Mouse (Mus musculus): ENCODE measurements around the gene B3galt1. TPM values are rescaled to one million over a fixed set of nuclear protein-coding genes. Genes with fewer than 3 reads are reported as not detected.

B3galt1 gene
- polyA plus RNA-seq, 1 experiment from 2014 or later: 15.3 TPM

GRCm38 (mm10) chr2:68084483-68084882 is 518.8 kb downstream of the B3galt1 start:
- H3K4me3 ChIP-seq (ENCODE audit: low read depth, low read length): no peak overlapping the region
- H3K9ac ChIP-seq (ENCODE audit: low read length): no peak overlapping the region
- no peaks in the 10 kb centered on the region for H3K4me1 ChIP-seq (ENCODE audit: control insufficient read depth, insufficient read depth, low read length)
- H3K36me3 ChIP-seq (ENCODE audit: control insufficient read depth, insufficient read depth, low read length): no peaks in the 10 kb centered on the region
- no peak overlapping the region for H3K4me2 ChIP-seq
- WGBS: 61% methylated on average over 1 of the region's 1 CpGs
- no peak for ATAC-seq (ENCODE audit: low FRiP score)
- H3K27me3 ChIP-seq (ENCODE audit: control insufficient read depth, insufficient read depth, low read length): no peaks in the 10 kb centered on the region
- no peak overlapping the region for H3K27ac ChIP-seq (ENCODE audit: low read depth, low read length)
- DNase-seq (ENCODE audit: low spot score, missing footprints): peak; percentile 4
- no peaks in the 10 kb centered on the region for H3K9me3 ChIP-seq (ENCODE audit: control insufficient read depth, low read length)

GRCm38 (mm10) chr2:68086101-68086500 is 520.4 kb downstream of the B3galt1 start:
- Histone ChIP-seq H3K27me3 (ENCODE audit: control insufficient read depth, insufficient read depth, low read length) (no peaks in the 10 kb centered on the region), H3K4me1 (ENCODE audit: control insufficient read depth, insufficient read depth, low read length) (no peaks in the 10 kb centered on the region), H3K9me3 (ENCODE audit: control insufficient read depth, low read length) (no peaks in the 10 kb centered on the region), H3K9ac (ENCODE audit: low read length) (no peak overlapping the region), H3K4me3 (ENCODE audit: low read depth, low read length) (no peak overlapping the region), H3K4me2 (no peak overlapping the region), H3K27ac (ENCODE audit: low read depth, low read length) (no peak overlapping the region), H3K36me3 (ENCODE audit: control insufficient read depth, insufficient read depth, low read length) (no peaks in the 10 kb centered on the region)
- peak; percentile 82 for DNase-seq (ENCODE audit: low spot score, missing footprints)
- 81% methylated on average over 4 of the region's 4 CpGs for WGBS
- no peak for ATAC-seq (ENCODE audit: low FRiP score)

DNA sequence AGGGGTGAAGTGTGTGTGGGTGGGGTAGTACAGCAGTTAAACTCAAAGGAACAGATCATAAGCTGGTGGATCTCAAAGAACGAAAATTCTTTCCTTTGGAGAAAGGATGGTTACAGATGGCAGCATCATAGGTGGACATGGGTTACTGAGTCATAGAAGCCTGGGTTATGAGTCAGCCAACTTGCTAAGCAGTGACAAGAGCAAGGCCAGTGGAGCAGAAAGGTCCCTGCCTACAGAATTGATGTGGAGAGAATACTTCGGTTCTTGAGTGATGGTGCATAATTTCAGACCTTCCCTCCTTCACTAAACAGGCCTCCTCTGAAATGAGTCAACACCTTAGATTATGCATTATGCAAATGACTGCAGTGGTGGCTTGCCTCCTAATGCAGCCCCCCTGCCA is 525.9 kb downstream of the B3galt1 start:
- DNase-seq (ENCODE audit: low spot score, missing footprints) (peak; percentile 4), ATAC-seq (ENCODE audit: low FRiP score) (no peak)
- 71% methylated on average over 2 of the region's 2 CpGs for WGBS
- no peaks in the 10 kb centered on the region for H3K4me1 ChIP-seq (ENCODE audit: control insufficient read depth, insufficient read depth, low read length)
- no peaks in the 10 kb centered on the region for H3K36me3 ChIP-seq (ENCODE audit: control insufficient read depth, insufficient read depth, low read length)
- no peak overlapping the region for H3K9ac ChIP-seq (ENCODE audit: low read length)
- no peak overlapping the region for H3K27ac ChIP-seq (ENCODE audit: low read depth, low read length)
- no peak overlapping the region for H3K4me3 ChIP-seq (ENCODE audit: low read depth, low read length)
- no peaks in the 10 kb centered on the region for H3K27me3 ChIP-seq (ENCODE audit: control insufficient read depth, insufficient read depth, low read length)
- no peaks in the 10 kb centered on the region for H3K9me3 ChIP-seq (ENCODE audit: control insufficient read depth, low read length)
- H3K4me2 ChIP-seq: no peak overlapping the region

GRCm38 (mm10) chr2:68104641-68105040 is 539.0 kb downstream of the B3galt1 start:
- ATAC-seq (ENCODE audit: low FRiP score) (no peak), DNase-seq (ENCODE audit: low spot score, missing footprints) (peak; percentile 31)
- WGBS: 71% methylated on average over 4 of the region's 4 CpGs
- Histone ChIP-seq H3K9me3 (ENCODE audit: control insufficient read depth, low read length) (no peaks in the 10 kb centered on the region), H3K4me2 (no peak overlapping the region), H3K4me3 (ENCODE audit: low read depth, low read length) (no peak overlapping the region), H3K9ac (ENCODE audit: low read length) (no peak overlapping the region), H3K36me3 (ENCODE audit: control insufficient read depth, insufficient read depth, low read length) (no peaks in the 10 kb centered on the region), H3K4me1 (ENCODE audit: control insufficient read depth, insufficient read depth, low read length) (no peaks in the 10 kb centered on the region), H3K27ac (ENCODE audit: low read depth, low read length) (no peak overlapping the region), H3K27me3 (ENCODE audit: control insufficient read depth, insufficient read depth, low read length) (no peaks in the 10 kb centered on the region)

- Histone ChIP-seq H3K9me3 (ENCODE audit: control insufficient read depth, low read length) (no peaks in the 10 kb centered on the region), H3K4me2 (no peak overlapping the region), H3K4me1 (ENCODE audit: control insufficient read depth, insufficient read depth, low read length) (no peaks in the 10 kb centered on the region), H3K4me3 (ENCODE audit: low read depth, low read length) (no peak overlapping the region), H3K9ac (ENCODE audit: low read length) (no peak overlapping the region), H3K36me3 (ENCODE audit: control insufficient read depth, insufficient read depth, low read length) (no peaks in the 10 kb centered on the region), H3K27me3 (ENCODE audit: control insufficient read depth, insufficient read depth, low read length) (no peaks in the 10 kb centered on the region), H3K27ac (ENCODE audit: low read depth, low read length) (no peak overlapping the region)
- WGBS: 71% methylated on average over 8 of the region's 8 CpGs
- no peak for ATAC-seq (ENCODE audit: low FRiP score)
- peak; percentile 59 for DNase-seq (ENCODE audit: low spot score, missing footprints)
These were observed 552.4 kb downstream of the B3galt1 start for GRCm38 (mm10) chr2:68118076-68118475.

- Histone ChIP-seq H3K4me1 (ENCODE audit: control insufficient read depth, insufficient read depth, low read length) (no peaks in the 10 kb centered on the region), H3K36me3 (ENCODE audit: control insufficient read depth, insufficient read depth, low read length) (no peaks in the 10 kb centered on the region), H3K27ac (ENCODE audit: low read depth, low read length) (no peak overlapping the region), H3K9me3 (ENCODE audit: control insufficient read depth, low read length) (no peaks in the 10 kb centered on the region), H3K4me3 (ENCODE audit: low read depth, low read length) (no peak overlapping the region), H3K27me3 (ENCODE audit: control insufficient read depth, insufficient read depth, low read length) (no peaks in the 10 kb centered on the region), H3K4me2 (no peak overlapping the region), H3K9ac (ENCODE audit: low read length) (no peak overlapping the region)
- DNase-seq (ENCODE audit: low spot score, missing footprints): peak; percentile 2
- whole genome bisulfite sequencing: 64% methylated on average over 6 of the region's 6 CpGs
- no peak for ATAC-seq (ENCODE audit: low FRiP score)
These were observed 559.1 kb downstream of the B3galt1 start for GRCm38 (mm10) chr2:68124751-68125150.

- DNase-seq (ENCODE audit: low spot score, missing footprints): no peak
- Histone ChIP-seq H3K4me3 (ENCODE audit: low read depth, low read length) (no peak overlapping the region), H3K9me3 (ENCODE audit: control insufficient read depth, low read length) (no peaks in the 10 kb centered on the region), H3K36me3 (ENCODE audit: control insufficient read depth, insufficient read depth, low read length) (no peaks in the 10 kb centered on the region), H3K27ac (ENCODE audit: low read depth, low read length) (no peak overlapping the region), H3K4me2 (no peak overlapping the region), H3K4me1 (ENCODE audit: control insufficient read depth, insufficient read depth, low read length) (no peaks in the 10 kb centered on the region; the same call in 1 of the 2 replicates), H3K9ac (ENCODE audit: low read length) (no peak overlapping the region), H3K27me3 (ENCODE audit: control insufficient read depth, insufficient read depth, low read length) (no peaks in the 10 kb centered on the region)
- no peak for ATAC-seq (ENCODE audit: low FRiP score)
- WGBS: 90% methylated on average over 2 of the region's 2 CpGs
These were observed 575.4 kb downstream of the B3galt1 start for GRCm38 (mm10) chr2:68141094-68141493.

DNA sequence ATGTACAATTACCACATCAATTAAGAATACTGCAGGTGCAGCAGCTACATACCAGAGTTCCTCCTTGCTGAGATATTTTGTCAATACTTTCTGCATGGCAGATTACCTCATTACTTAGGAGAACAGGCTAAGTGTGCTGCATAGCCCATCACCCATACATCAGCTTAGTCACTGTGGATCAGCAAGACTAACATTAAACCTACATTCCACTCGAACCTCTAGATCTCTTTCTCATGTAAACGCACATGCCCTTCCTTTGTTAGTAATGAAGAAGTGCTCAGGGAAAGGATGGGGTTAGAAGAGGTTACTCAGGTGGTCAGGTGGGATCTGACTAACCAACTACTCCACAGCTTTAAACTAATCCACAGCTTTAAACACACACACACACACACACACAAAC is 577.6 kb downstream of the B3galt1 start:
- no peak for DNase-seq (ENCODE audit: low spot score, missing footprints)
- Histone ChIP-seq H3K4me1 (ENCODE audit: control insufficient read depth, insufficient read depth, low read length) (no peaks in the 10 kb centered on the region; the same call in 1 of the 2 replicates), H3K27ac (ENCODE audit: low read depth, low read length) (no peak overlapping the region), H3K9me3 (ENCODE audit: control insufficient read depth, low read length) (no peaks in the 10 kb centered on the region), H3K9ac (ENCODE audit: low read length) (no peak overlapping the region), H3K4me2 (no peak overlapping the region), H3K27me3 (ENCODE audit: control insufficient read depth, insufficient read depth, low read length) (no peaks in the 10 kb centered on the region), H3K36me3 (ENCODE audit: control insufficient read depth, insufficient read depth, low read length) (no peaks in the 10 kb centered on the region), H3K4me3 (ENCODE audit: low read depth, low read length) (no peak overlapping the region)
- no peak for ATAC-seq (ENCODE audit: low FRiP score)
- WGBS: 60% methylated on average over 2 of the region's 2 CpGs

- 86% methylated on average over 5 of the region's 5 CpGs for WGBS
- Histone ChIP-seq H3K9me3 (ENCODE audit: control insufficient read depth, low read length) (no peaks in the 10 kb centered on the region), H3K9ac (ENCODE audit: low read length) (no peak overlapping the region), H3K27ac (ENCODE audit: low read depth, low read length) (no peak overlapping the region), H3K4me1 (ENCODE audit: control insufficient read depth, insufficient read depth, low read length) (no peaks in the 10 kb centered on the region), H3K4me2 (no peak overlapping the region), H3K27me3 (ENCODE audit: control insufficient read depth, insufficient read depth, low read length) (no peaks in the 10 kb centered on the region), H3K36me3 (ENCODE audit: control insufficient read depth, insufficient read depth, low read length) (no peaks in the 10 kb centered on the region), H3K4me3 (ENCODE audit: low read depth, low read length) (no peak overlapping the region)
- no peak for ATAC-seq (ENCODE audit: low FRiP score)
- DNase-seq (ENCODE audit: low spot score, missing footprints): no peak
These were observed 594.1 kb downstream of the B3galt1 start for GRCm38 (mm10) chr2:68159751-68160150.

GRCm38 (mm10) chr2:68160566-68160965 is 594.9 kb downstream of the B3galt1 start:
- H3K9ac ChIP-seq (ENCODE audit: low read length): no peak overlapping the region
- H3K27me3 ChIP-seq (ENCODE audit: control insufficient read depth, insufficient read depth, low read length): no peaks in the 10 kb centered on the region
- H3K4me2 ChIP-seq: no peak overlapping the region
- no peaks in the 10 kb centered on the region for H3K36me3 ChIP-seq (ENCODE audit: control insufficient read depth, insufficient read depth, low read length)
- DNase-seq (ENCODE audit: low spot score, missing footprints): no peak
- H3K4me3 ChIP-seq (ENCODE audit: low read depth, low read length): no peak overlapping the region
- H3K9me3 ChIP-seq (ENCODE audit: control insufficient read depth, low read length): no peaks in the 10 kb centered on the region
- ATAC-seq (ENCODE audit: low FRiP score): no peak
- 85% methylated on average over 2 of the region's 2 CpGs for WGBS
- no peak overlapping the region for H3K27ac ChIP-seq (ENCODE audit: low read depth, low read length)
- H3K4me1 ChIP-seq (ENCODE audit: control insufficient read depth, insufficient read depth, low read length): no peaks in the 10 kb centered on the region

Data from midbrain, embryonic 11.5 days (tissue).